Mouse (Mus musculus): ENCODE results near the gene Plb1. TPM values are rescaled to one million over a fixed set of nuclear protein-coding genes. Genes with fewer than 3 reads are reported as not detected.

Plb1 gene
- polyA plus RNA-seq, 1 experiment: 0.05 TPM

DNA sequence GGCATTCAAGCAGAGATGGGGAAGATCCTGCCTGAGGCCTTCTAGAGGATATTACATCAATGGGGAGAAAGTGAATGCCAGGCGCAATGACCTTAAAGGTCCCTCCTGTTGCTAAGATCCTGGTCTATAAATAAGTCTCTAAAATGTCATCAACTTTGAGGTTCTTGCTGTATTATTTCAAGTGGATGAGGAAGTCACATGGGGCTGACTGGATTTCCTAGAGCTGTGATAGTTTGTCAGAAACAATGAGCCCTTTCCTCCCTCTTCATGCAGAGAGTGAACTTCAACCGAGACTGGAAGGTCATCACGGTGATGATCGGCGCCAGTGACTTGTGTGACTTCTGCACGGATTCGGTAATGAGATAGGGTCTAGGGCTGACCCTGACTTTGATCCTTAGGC is 95.6 kb downstream of the Plb1 start:
- TF ChIP-seq MYOG (IDR thresholded peaks at IDR 0.05; ENCODE audit: control insufficient read depth in 1 of 3, insufficient read depth in 1 of 3, insufficient read length in 2 of 3, low read depth in 2 of 3) (no peak), CEBPB (IDR thresholded peaks at IDR 0.05; ENCODE audit: insufficient read depth, poor library complexity, severe bottlenecking) (no peak), TCF3 (IDR thresholded peaks at IDR 0.05; ENCODE audit: insufficient read length, low read depth) (no peak), MAX (IDR thresholded peaks at IDR 0.05; ENCODE audit: low read depth) (no peak), POLR2AphosphoS2 (IDR thresholded peaks at IDR 0.05; ENCODE audit: insufficient read length, low read depth) (no peak)
- H3K4me2 ChIP-seq (ENCODE audit: low read depth): no peak overlapping the region
- no peak overlapping the region for H3K4me3 ChIP-seq
- H3K36me3 ChIP-seq (ENCODE audit: control insufficient read depth, insufficient read depth): no peaks in the 10 kb centered on the region
- no peak overlapping the region for H3ac ChIP-seq (ENCODE audit: control insufficient read depth, insufficient read length)
- H3K79me2 ChIP-seq (ENCODE audit: control insufficient read depth, insufficient read depth): no peaks in the 10 kb centered on the region
- H3K27me3 ChIP-seq (ENCODE audit: control insufficient read depth, insufficient read depth, insufficient read length): peaks cover 35% of the 10 kb centered on the region

DNA sequence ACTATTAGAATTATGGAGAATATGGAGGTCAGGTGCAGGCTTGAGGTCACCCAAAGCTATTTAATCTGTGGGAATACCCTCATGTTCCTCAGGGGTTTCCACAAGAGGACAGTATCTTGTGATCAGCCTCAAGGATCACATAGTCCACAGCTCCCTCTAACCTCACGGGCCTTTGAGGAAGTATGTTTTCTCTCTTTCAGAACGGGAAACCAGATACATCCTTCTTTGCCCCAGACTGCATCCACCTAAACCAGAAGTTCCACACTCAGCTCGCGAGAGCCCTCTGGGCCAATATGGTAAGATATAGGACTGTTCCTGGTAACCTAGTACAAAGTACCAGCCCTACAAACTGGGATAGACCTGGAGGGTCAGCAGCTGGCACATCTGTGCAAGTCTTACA is 100.1 kb downstream of the Plb1 start:
- Histone ChIP-seq H3K79me2 (ENCODE audit: control insufficient read depth, insufficient read depth) (no peaks in the 10 kb centered on the region), H3K36me3 (ENCODE audit: control insufficient read depth, insufficient read depth) (no peaks in the 10 kb centered on the region), H3K4me3 (no peak overlapping the region), H3ac (ENCODE audit: control insufficient read depth, insufficient read length) (no peak overlapping the region), H3K27me3 (ENCODE audit: control insufficient read depth, insufficient read depth, insufficient read length) (peaks cover 35% of the 10 kb centered on the region), H3K4me2 (ENCODE audit: low read depth) (no peak overlapping the region)
- TF ChIP-seq USF1 (IDR thresholded peaks at IDR 0.05; ENCODE audit: low read depth) (no peak), MYOG (IDR thresholded peaks at IDR 0.05; ENCODE audit: control insufficient read depth in 1 of 3, insufficient read depth in 1 of 3, insufficient read length in 2 of 3, low read depth in 2 of 3) (no peak), E2F4 (IDR thresholded peaks at IDR 0.05; ENCODE audit: insufficient read depth) (no peak), POLR2A (IDR thresholded peaks at IDR 0.05; ENCODE audit: insufficient read length, low read depth) (no peak), MYOD1 (IDR thresholded peaks at IDR 0.05; ENCODE audit: control insufficient read depth in 1 of 3, insufficient read length in 2 of 3, low read depth in 2 of 3) (no peak), SRF (IDR thresholded peaks at IDR 0.05; ENCODE audit: control insufficient read depth, insufficient read length, low read depth) (no peak), POLR2AphosphoS2 (IDR thresholded peaks at IDR 0.05; ENCODE audit: insufficient read length, low read depth) (no peak), CEBPB (IDR thresholded peaks at IDR 0.05; ENCODE audit: insufficient read depth, poor library complexity, severe bottlenecking) (no peak), TCF12 (IDR thresholded peaks at IDR 0.05; ENCODE audit: insufficient read depth, poor library complexity, severe bottlenecking) (no peak), TCF3 (IDR thresholded peaks at IDR 0.05; ENCODE audit: insufficient read length, low read depth) (no peak), REST (IDR thresholded peaks at IDR 0.05; ENCODE audit: insufficient read depth, insufficient read length) (no peak), MAX (IDR thresholded peaks at IDR 0.05; ENCODE audit: low read depth) (no peak)

DNA sequence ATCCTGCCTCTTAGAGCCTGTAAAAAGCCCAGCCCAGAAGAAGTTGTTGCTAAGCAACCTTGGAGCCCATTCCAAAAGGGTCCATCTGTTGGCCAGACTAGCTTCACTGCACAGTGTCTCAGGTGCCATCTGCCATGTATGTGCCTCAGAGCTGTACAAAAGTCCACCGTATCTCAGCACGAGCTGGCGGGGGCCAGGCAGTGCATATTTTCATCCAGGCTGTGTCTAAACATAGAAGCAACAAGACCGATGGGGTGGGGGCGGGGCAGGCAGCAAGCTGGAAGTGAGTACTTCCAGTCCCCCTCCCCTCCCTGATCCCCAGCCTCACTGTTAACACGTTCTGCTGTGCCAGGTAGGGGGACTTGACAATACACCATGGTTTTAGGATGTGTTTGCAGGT is 102.7 kb downstream of the Plb1 start:
- no peak overlapping the region for H3K4me2 ChIP-seq (ENCODE audit: low read depth)
- no peaks in the 10 kb centered on the region for H3K36me3 ChIP-seq (ENCODE audit: control insufficient read depth, insufficient read depth)
- no peak overlapping the region for H3ac ChIP-seq (ENCODE audit: control insufficient read depth, insufficient read length)
- H3K4me3 ChIP-seq: no peak overlapping the region
- no peaks in the 10 kb centered on the region for H3K79me2 ChIP-seq (ENCODE audit: control insufficient read depth, insufficient read depth)
- peaks cover 10% of the 10 kb centered on the region for H3K27me3 ChIP-seq (ENCODE audit: control insufficient read depth, insufficient read depth, insufficient read length)
- TF ChIP-seq TCF3 (IDR thresholded peaks at IDR 0.05; ENCODE audit: insufficient read length, low read depth) (no peak), MYOD1 (IDR thresholded peaks at IDR 0.05; ENCODE audit: control insufficient read depth in 1 of 3, insufficient read length in 2 of 3, low read depth in 2 of 3) (no peak), E2F4 (IDR thresholded peaks at IDR 0.05; ENCODE audit: insufficient read depth) (no peak), SRF (IDR thresholded peaks at IDR 0.05; ENCODE audit: control insufficient read depth, insufficient read length, low read depth) (no peak), REST (IDR thresholded peaks at IDR 0.05; ENCODE audit: insufficient read depth, insufficient read length) (no peak), POLR2A (IDR thresholded peaks at IDR 0.05; ENCODE audit: insufficient read length, low read depth) (no peak), USF1 (IDR thresholded peaks at IDR 0.05; ENCODE audit: low read depth) (no peak), MAX (IDR thresholded peaks at IDR 0.05; ENCODE audit: low read depth) (no peak), TCF12 (IDR thresholded peaks at IDR 0.05; ENCODE audit: insufficient read depth, poor library complexity, severe bottlenecking) (no peak), CEBPB (IDR thresholded peaks at IDR 0.05; ENCODE audit: insufficient read depth, poor library complexity, severe bottlenecking) (no peak), MYOG (IDR thresholded peaks at IDR 0.05; ENCODE audit: control insufficient read depth in 1 of 3, insufficient read depth in 1 of 3, insufficient read length in 2 of 3, low read depth in 2 of 3) (no peak)

- H3K4me3 ChIP-seq: no peak overlapping the region
- peak overlapping the region; percentile 53 for H3K4me2 ChIP-seq (ENCODE audit: low read depth)
- TF ChIP-seq POLR2AphosphoS2 (IDR thresholded peaks at IDR 0.05; ENCODE audit: insufficient read length, low read depth): no peak
- peaks cover 4% of the 10 kb centered on the region for H3K27me3 ChIP-seq (ENCODE audit: control insufficient read depth, insufficient read depth, insufficient read length)
- no peaks in the 10 kb centered on the region for H3K79me2 ChIP-seq (ENCODE audit: control insufficient read depth, insufficient read depth)
- H3ac ChIP-seq (ENCODE audit: control insufficient read depth, insufficient read length): no peak overlapping the region
- no peaks in the 10 kb centered on the region for H3K36me3 ChIP-seq (ENCODE audit: control insufficient read depth, insufficient read depth)
Measured at GRCm38 (mm10) chr5:32336092-32336491, 103.6 kb downstream of the Plb1 start.

DNA sequence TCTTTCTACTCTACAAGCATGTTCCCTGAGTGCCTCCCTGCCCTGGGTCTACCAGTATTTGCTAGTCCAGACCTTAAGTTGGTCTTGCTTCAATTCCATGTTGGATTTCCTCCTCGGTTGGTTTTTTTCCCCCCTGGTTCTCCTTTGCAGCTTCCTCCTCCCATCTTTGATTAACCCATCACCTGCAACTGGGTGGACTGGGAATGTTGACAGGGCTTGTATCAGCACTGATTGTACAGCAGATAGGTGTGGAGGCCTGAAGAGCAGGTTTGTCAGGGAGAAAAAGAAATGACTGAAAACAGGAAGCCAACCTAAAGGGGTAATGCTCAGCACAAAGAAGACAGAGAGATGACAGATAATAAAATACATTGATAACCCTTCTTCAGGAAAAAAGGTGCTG is 104.8 kb downstream of the Plb1 start:
- H3K79me2 ChIP-seq (ENCODE audit: control insufficient read depth, insufficient read depth): no peaks in the 10 kb centered on the region
- H3K36me3 ChIP-seq (ENCODE audit: control insufficient read depth, insufficient read depth): no peaks in the 10 kb centered on the region
- no peak overlapping the region for H3ac ChIP-seq (ENCODE audit: control insufficient read depth, insufficient read length)
- no peaks in the 10 kb centered on the region for H3K27me3 ChIP-seq (ENCODE audit: control insufficient read depth, insufficient read depth, insufficient read length)
- TF ChIP-seq MAX (IDR thresholded peaks at IDR 0.05; ENCODE audit: low read depth) (no peak), E2F4 (IDR thresholded peaks at IDR 0.05; ENCODE audit: insufficient read depth) (no peak), MYOD1 (IDR thresholded peaks at IDR 0.05; ENCODE audit: control insufficient read depth in 1 of 3, insufficient read length in 2 of 3, low read depth in 2 of 3) (no peak), REST (IDR thresholded peaks at IDR 0.05; ENCODE audit: insufficient read depth, insufficient read length) (no peak), TCF12 (IDR thresholded peaks at IDR 0.05; ENCODE audit: insufficient read depth, poor library complexity, severe bottlenecking) (no peak)
- no peak overlapping the region for H3K4me3 ChIP-seq
- no peak overlapping the region for H3K4me2 ChIP-seq (ENCODE audit: low read depth)

All from myocyte (in vitro differentiated cells).